Mouse (Mus musculus): Measurements from ENCODE around the gene Dync1i2.
A peak's percentile ranks its signal among the peaks of the same experiment; 100 is the strongest.

Gene Dync1i2

DNA sequence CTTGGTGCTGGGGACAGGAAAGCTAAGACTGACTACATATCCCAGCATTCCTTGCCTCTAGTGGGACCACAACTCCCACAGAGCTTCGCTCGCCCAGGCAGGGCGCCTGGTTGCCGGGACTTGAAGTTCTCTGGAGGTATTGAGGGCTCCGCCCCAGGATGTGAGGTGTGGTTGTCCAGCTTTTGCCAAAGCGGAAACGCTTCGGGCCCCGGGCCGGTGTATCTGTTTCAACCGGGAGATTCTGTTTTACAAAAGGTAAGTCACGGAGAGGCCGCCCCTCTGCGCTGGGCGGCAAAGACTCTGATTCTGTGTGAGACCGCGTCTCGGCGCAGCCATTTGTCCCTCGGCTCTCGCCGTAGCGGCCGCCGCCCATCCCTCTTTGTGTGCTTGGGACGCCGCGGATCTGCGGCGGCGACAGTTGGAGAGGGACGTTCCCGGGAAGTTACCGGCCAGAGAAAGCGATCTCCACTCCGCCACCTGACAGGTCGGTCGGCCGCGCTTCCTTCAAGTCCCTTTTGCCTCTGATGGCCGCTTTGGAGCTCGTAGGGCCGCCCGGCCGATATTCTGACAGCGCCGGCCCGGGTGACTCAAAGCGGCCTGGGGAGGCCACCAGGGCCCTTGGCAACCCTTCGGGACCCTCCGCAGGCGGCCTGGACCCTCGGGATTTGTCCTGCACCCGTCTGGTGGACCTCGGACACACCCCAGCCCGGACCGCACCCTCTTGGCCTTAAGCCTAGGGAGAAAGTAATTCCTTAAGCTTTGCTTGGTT lies at the start of gene Dync1i2:
Gene Dync1i2 (plus strand): TSS at position 116 of the 769 bp plus-strand sequence.
- peak; percentile 94 for DNase-seq (ENCODE audit: low spot score)

DNA sequence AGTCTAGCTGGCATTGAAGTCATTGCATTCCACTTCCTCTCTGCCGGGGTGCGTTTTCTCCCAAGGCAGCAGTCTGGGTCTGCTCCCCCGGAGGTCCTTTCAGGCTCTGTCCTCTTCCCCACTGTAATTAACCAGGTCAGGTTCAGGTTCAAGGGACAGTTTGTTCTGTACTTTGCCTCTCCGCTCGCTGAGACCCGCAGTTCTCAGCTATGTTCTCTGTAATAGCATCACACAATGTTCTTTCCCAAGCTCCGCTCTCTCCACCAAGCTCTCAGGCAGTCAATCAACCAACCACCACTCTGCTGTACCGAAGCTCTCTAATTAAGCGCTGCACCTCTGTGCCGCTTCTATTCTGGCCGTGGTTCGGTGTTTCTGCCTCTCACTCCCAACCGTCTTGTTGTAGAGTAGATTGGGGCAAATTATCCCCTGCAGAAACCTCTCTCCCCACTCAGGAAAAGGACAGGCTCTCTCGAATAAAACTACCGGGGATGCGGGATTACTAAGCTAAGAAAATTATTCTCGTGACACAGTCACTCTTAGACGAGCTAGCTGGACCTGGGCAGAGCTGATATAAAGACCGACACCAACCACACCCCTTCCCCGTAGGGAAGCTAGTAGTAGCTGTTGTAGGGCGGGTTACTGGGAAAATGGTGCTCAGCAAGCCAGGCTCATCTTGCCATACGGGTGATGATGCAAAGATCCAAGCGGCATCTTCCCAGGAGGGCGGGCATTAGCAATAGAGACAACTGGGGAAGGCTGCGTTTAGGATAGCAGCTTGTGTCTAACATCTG lies 48.5 kb upstream of the Dync1i2 start:
- no peak for DNase-seq (ENCODE audit: low spot score)

DNA sequence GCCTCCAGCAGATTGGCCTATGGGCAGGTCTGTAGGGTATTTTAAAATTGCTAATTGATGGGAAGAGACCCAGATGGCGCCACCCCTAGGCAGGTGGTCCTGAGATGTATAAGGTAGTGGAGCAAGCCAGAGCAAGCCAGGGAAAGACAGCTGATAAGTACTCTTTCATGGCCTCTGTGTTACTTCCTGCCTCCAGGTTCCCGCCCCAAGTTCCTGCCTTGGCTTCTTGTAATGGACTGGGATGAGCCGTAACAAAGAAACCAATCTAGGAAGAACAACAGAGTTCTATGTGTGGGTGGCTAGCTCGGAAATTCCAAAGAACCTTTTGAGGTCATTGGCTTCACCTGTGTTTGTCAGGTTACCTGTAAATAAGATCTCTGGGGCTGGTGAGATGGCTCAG lies 44.3 kb upstream of the Dync1i2 start:
- DNase-seq (ENCODE audit: low spot score): no peak

DNA sequence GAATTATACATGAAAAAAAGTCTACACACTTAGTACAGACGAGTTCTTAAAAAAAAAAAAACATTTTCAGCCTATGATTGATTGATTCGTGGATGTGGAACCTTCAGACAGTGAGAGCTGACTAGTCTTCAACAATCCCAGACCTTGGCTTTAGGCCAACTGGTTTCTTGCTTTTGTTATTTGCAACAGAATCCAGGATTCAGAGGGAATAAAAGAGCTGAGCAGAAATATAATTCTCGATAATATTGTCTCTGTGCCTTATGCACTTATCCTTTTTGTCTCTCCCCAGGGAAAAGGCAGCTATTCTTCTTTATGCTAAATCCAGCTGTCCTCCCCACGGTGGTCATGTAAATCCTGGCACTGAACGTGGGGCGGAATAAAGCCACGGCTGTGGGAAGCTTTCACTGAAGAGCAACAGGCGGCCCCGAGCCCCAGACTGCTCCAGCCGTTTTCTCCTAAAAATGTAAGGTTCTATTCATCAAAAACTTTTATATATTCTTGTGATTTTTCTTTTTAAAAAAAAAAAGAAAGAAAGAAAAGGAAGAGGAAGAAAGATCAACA lies 43.0 kb upstream of the Dync1i2 start:
- DNase-seq (ENCODE audit: low spot score): no peak

DNA sequence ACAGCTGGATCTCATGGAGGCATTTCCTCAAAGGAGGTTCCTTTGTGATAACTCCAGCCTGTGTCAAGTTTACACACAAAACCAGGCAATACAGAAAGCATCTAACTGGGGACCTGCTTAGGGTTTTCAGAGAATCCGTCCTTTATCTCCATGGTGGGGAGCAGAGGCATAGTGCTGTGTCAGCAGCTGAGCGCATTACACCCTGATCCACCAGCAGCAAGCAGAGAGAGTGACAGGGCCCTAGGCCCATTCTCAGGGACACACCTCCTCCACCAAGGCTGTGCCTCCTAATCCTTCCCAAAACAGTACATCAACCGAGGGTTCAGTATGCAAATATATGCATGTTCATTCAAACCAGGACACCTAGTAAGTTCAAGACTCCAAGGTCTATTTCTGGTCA lies 38.5 kb upstream of the Dync1i2 start:
- no peak for DNase-seq (ENCODE audit: low spot score)

DNA sequence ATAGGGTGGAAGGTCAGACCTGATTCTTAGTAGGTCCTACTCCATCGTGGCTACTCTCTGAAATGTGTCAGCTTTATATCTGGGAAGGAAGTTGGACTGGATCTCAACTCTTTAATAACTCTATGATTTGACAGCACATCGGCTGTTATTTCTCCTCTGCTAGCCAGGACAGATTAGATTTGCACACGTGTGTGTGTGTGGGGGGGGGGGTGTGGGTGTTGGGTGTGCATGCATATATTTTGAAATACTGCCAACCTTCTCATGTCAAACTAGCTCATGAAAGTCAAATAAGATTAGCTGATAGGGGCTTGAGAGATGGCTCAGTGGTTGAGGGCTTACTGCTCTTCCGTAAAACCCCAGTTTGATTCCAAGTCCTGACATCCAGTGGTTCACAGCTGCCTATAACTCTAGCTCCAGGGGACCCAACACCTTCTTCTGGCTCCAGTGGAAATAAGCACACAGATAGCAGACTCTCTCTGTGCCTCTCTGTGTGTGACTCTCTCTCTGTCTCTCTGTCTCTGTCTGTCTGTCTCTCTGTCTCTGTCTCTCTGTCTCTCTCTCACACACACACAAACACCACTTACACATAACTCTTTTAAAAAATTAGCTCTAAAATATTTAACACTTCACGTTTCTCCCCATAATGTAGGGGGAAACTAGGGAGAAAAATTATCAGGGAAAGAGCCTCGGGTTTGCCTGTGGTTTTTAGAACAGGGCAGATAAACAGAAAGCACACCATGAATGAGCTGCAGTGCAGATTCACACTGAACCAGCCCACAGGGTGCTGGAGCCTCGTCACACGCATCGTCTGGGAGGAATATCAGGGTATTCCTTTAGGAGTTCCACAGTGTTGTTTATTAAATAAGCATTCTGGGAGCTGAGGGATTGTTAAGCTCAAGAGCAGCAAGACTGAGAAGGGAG lies 34.9 kb upstream of the Dync1i2 start:
- no peak for DNase-seq (ENCODE audit: low spot score)

DNA sequence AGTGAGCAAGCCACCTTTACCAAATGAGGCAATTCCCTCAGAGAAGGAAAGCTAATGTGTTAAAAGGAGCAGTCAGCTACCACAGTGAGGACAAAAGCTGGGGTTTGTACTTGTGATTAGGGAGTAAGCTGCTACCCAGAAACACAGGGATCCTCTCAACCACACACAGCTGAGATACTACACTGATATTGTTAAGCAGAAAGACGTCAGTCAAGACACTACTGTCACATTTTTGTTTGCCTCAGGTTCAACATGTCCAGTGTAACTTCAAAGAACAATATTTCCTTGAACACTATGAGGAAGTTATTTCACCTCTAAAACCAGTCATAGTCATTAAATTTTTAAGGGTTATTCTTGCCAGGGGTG lies 34.3 kb upstream of the Dync1i2 start:
- DNase-seq (ENCODE audit: low spot score): no peak

DNA sequence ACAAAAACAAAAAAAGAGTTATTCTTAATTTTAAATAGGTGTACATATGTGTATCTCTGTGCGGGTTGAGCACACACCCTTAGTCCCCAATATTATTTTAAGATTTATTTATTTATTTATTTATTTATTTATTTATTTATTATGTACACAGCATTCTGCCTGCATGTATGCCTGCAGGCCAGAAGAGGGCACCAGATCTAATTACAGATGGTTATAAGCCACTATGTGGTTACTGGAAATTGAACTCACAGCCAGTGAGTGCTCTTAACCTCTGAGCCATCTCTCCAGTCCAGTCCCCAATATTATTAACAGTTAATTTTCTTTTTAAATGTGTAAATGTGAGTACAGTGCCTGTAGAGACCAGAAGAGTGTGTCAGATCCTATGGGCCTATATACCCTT lies 33.7 kb upstream of the Dync1i2 start:
- DNase-seq (ENCODE audit: low spot score): no peak

DNA sequence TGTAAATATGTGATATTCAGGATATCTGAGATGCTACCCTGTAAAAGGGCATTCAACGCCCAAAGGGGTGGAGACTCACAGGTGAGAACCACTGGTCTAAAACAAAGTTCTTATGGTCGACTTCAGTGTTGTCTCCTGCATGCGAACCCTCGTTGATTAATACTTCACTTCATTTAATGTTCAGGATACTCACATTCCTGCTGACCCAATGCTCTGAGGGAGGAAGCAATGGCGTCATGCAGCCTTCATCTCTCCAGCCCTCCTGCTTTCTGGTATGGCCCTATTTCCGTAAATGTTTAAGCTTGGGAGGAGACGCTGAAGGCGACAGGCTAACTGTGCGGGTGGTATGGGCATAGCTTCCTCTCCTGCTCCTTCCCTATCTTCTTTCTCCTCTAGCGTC lies 31.8 kb upstream of the Dync1i2 start:
- no peak for DNase-seq (ENCODE audit: low spot score)

DNA sequence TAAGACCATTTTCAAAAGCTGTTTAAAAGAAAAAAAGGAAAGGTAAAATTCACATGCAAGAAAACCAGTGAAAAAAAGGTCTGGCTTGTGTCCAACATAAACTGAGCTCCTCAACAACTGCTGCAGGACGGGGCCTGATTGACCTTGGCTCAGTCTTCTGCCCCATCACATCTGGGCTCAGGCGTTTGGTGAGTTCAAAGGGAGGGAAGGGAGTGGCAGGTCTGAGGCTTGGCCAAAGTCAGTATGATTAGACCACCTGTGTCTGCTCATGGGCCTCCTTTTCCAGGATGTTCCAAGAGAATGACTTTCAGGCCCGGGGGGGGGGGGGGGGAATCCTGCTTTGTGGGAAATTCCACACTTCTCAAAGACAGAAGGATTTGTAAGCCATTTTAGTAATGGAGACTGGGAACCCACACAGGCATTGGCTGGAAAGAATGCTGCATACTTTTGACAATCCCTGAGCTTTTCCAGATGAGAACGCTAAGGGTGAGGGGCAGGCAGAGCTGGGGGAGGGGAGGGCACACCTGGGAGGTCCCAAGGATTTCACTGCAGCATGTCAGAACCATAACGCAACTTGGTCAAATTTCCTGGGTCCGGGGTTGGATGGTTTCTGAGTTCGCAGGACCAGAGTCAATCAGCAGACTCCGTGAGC lies 30.8 kb upstream of the Dync1i2 start:
- DNase-seq (ENCODE audit: low spot score): no peak

DNA sequence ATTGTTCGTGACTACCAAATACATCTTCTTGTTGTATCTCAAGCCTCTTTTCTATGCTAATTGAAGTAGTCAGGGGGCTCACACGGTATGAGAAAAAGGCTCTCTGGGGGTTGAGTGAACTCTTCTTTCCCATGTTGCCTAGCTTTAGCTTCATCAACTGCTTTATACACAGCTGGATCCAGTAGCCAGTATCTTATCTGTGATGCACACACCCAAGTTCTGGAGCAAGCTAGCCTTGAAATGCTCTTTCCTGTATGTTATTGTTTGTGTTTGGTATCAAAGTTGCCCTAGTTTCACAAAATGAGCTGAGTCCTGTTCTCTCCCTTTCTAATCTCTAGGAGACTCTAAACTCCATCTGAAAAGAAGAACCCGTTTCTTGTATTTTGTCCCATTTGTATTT lies 23.6 kb upstream of the Dync1i2 start:
- no peak for DNase-seq (ENCODE audit: low spot score)

DNA sequence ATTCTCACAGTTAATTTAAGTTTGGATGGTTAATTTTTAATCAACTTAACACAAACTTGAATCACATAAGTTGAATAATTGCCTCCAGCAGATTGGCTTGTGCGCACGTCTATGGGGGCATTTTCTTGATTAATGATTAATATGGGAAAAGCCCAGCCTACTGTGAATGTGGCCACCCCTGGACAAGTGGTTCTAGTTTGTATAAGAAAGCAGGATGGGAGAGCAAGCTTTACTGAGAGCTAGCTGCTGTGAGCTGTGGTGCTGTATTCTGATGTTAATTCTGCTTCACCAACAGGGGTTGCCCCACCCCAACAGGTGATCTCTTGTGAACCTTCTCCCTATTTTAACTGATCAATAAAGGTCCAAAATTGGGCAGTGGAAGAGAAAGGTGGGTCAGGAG lies 22.6 kb upstream of the Dync1i2 start:
- no peak for DNase-seq (ENCODE audit: low spot score)

DNA sequence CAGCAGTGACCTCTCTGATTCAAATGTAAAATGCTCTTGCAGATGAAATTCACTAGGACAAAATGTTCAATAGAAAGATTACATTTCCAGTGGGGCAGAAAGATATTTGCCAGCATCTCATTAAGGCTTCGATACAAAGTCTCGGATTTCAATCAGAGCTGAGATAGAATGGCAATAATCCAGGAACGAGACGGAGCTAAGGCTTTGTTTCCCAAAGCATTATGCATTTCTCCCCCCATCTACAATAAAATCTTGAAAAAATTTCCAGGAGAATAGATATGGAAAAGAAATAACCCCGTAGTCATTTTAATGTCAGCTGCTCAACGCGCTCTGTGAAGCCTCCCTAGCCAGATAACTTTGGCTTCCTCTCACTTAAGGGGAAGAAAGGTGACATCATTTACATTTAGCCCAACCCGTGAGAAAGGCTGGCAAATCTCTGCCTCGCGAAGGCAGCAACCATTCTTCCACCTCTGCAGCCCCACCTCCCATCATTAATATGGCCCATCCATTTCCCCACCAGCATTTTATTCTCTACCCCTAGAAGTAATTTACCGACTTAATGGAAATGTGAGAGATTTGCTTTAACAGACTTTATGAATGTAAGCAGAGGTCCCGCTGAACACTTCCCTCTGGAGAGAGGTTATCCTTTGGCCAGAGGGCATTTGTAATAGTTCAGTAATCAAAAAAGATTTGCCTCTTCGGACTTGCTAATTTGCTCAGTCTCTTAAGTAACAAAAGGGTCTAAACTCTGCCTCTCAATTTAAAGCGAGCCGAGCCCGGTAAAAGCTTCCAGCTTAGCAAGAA lies 19.9 kb upstream of the Dync1i2 start:
- peak; percentile 27 for DNase-seq (ENCODE audit: low spot score)

DNA sequence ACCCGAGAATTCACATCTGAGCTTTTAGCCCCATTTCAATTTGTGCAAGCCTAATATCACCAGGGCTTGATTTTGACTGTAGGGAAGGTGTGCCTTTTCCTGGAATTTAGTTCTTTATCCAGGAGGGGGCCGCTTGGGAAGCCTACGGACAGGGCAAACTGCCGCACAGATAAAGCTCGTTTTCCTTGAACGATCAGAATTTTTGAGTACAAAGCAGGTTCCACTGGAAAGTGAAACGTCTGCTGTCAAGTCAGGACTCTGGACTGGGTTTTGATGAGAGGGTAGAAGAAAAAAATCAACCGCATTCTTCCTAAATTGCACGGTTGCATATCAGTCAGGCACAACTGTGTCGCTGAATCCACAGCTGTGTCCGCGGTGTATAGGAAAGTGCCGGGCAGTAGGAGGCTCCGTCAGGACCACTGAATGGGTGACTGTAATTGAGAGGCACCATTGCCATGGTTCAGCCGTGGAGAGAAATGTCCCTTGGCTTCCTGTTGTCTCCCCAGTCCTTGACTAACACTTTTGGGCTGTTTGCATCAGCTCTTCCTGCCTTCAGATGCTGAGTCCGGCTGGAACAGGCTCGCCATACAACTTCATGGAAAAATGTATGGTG lies 19.2 kb upstream of the Dync1i2 start:
- DNase-seq (ENCODE audit: low spot score): peak; percentile 45

DNA sequence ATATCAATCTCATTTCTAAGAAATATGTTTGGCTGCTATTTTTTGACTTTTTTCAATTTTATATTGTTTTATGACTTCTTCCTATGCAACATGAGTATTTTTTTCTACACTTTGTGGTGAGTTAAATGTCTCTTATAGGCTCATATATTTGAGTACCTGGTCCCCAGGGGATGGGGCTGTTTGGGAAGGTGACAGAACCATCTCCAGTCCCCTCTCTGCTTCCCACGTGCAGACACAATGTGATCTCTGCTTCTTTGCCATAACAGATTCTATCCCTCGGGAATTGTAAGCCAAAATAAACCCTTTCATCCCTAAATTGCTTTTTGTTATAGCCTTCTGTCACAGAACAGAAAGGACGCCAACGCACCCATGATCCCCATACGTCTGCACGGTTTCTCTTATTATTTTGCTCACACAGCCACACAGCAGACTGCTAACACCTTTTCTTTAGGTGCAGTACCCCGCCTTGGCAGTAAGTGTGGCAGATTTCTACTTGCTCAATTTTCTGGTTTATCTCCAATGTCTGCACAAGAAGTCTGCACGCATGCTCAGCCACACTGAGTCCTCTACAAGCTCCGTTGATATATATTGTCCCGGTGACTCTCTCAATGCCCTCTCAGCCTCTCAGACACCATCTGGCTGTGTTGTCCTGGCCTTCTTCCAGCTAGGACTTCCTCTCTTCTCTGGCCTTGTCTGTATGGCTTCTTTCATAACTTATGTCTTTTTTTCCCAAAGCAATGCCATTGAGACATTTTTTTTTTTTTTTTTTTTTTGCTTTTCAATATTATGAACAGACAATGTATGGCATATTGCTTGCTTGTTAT lies 17.2 kb upstream of the Dync1i2 start:
- DNase-seq (ENCODE audit: low spot score): no peak

DNA sequence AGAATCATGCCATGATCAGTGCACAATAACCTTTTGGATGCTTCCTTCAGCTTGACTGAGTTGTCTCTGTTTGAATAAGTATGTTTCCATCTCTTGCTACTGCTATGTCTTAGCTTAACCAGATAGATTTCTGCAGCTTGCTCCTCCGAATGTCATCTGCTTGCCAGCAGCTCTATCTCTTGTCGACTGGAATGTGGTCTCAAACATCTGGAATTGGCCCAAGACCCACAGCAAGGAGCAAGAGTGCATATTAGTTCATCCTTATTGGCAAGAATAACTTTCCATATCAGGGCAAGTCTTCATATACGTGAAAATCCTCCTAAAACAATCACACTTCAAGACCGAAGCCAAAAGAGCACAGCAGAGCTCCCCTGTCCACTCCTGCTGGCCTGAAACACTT lies 14.6 kb upstream of the Dync1i2 start:
- DNase-seq (ENCODE audit: low spot score): no peak

DNA sequence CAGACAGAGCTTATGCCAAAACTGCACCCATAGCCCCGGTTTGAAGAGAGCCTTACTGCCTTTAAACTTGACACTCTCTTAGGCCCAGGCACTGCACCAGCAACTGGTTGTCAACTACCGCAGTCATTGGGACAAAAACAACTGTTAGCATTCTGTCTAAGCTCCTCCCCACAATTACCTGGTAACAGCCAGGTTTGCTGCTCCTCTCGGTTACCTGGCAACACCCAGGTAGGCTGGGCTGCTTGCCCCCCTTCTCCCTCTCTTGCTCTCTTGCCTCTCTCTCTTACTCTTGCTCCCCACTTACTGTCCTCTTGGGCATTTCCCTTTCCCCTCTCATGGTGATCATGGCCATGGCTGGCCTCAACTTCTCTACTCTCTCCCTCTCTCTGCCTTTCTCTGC lies 12.6 kb upstream of the Dync1i2 start:
- no peak for DNase-seq (ENCODE audit: low spot score)

DNA sequence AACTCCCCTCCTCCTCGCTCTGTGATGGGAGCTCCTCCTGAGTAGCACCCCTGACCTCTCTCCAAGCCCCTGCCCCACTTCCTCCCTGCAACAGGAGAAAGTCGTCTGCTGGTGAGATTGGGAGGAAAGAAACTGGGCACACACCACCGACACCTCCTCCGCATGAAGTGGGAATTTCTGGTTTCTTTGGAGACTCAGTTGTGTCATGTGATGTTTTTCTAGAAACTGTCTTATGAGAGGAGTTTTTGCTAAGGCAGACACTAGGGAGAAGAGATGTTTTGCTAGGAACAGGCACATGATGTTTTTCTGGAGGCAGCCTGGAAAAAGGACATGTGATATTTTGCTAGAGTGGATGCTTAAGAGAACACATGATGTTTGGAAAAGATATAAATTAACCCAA lies 11.0 kb upstream of the Dync1i2 start:
- no peak for DNase-seq (ENCODE audit: low spot score)

DNA sequence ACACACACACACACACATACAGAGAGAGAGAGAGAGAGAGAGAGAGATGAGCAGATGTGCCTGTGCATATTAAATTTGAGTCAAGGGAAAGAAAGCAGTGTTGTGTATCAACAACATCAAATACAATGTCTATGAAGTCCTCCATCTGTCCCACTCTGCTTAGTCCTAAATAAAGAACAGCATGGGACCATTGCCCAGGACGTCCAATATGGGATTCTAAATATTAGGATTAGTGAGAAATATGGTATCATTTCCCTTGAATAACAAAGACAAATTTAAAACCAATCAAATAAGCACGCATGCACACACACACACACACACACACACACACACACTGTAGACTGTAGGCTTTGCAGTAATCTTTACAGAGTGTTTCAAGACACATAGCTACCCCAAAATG lies 9.6 kb upstream of the Dync1i2 start:
- DNase-seq (ENCODE audit: low spot score): no peak

All from retina, embryonic 14.5 days (tissue).